Mouse (Mus musculus): ENCODE results near the gene Chmp5. TPM values are rescaled to one million over a fixed set of nuclear protein-coding genes. Genes with fewer than 3 reads are reported as not detected.

Gene Chmp5
- polyA plus RNA-seq, 1 experiment from 2014 or later: 178 TPM

DNA sequence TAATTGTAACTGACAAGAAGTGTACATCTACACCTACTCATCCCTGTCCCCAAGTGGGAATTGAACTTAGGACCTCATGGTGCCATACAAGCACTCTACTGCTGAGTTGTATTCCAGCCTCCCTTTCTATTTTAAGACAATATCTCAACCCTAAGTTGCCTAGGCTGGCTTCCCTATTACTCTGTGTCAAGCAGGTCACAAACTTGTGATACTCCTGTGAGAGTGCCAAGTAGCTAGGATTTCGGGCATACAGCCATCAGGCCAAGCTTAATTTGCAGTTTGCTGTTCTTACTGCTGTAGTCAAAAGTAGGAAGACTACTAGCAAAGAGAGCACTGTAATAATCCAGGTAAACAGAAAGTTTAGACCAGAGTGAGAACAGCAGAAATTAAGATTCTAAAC is 35.5 kb downstream of the Chmp5 start:
- Histone ChIP-seq H3K4me2 (no peak overlapping the region), H3K4me1 (replicated peaks) (no peaks in the 10 kb centered on the region), H3K27ac (no peak overlapping the region), H3K27me3 (no peaks in the 10 kb centered on the region), H3K9ac (no peak overlapping the region), H3K4me3 (no peak overlapping the region), H3K9me3 (no peaks in the 10 kb centered on the region), H3K36me3 (peaks cover 66% of the 10 kb centered on the region)
- ATAC-seq (ENCODE audit: low FRiP score): no peak
- 88% methylated on average over 1 of the region's 1 CpGs for WGBS

- no peak overlapping the region for H3K27ac ChIP-seq
- 86% methylated on average over 6 of the region's 6 CpGs for WGBS
- H3K4me2 ChIP-seq: no peak overlapping the region
- ATAC-seq (ENCODE audit: low FRiP score): no peak
- no peaks in the 10 kb centered on the region for H3K9me3 ChIP-seq
- H3K27me3 ChIP-seq: no peaks in the 10 kb centered on the region
- no peaks in the 10 kb centered on the region for H3K4me1 ChIP-seq (replicated peaks)
- H3K4me3 ChIP-seq: no peak overlapping the region
- no peak overlapping the region for H3K9ac ChIP-seq
- H3K36me3 ChIP-seq: peaks cover 92% of the 10 kb centered on the region
Observed at GRCm38 (mm10) chr4:40989633-40990032, 41.4 kb downstream of the Chmp5 start.

- Histone ChIP-seq H3K4me1 (replicated peaks) (no peaks in the 10 kb centered on the region), H3K4me3 (no peak overlapping the region), H3K4me2 (no peak overlapping the region), H3K9me3 (no peaks in the 10 kb centered on the region), H3K9ac (no peak overlapping the region), H3K36me3 (peaks cover 94% of the 10 kb centered on the region), H3K27ac (no peak overlapping the region), H3K27me3 (no peaks in the 10 kb centered on the region)
- no peak for ATAC-seq (ENCODE audit: low FRiP score)
- WGBS: 97% methylated on average over 6 of the region's 6 CpGs
Observed at GRCm38 (mm10) chr4:40996302-40996701, 48.1 kb downstream of the Chmp5 start.

DNA sequence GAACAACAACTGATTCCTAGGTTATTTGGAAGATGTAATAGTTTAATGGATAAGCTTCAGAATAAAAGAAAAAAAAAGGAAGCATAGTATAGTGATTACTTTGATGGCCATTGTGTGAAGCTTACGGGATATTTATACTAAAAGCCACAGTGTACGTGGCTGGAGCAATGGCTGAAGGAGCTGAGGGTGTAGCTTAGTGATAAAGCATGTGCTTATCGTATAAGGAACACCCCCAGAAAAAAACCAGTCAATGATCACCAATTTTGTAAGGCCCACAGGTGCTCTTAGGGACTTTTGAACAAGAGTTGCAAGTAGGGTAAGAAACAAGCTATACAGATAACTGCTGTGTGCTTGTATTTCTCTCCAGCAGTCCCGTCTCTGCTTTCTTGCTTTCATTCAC is 49.7 kb downstream of the Chmp5 start:
- Histone ChIP-seq H3K27ac (no peak overlapping the region), H3K9ac (no peak overlapping the region), H3K4me1 (replicated peaks) (no peaks in the 10 kb centered on the region), H3K4me3 (no peak overlapping the region), H3K9me3 (no peaks in the 10 kb centered on the region), H3K36me3 (peaks cover 93% of the 10 kb centered on the region), H3K4me2 (no peak overlapping the region), H3K27me3 (no peaks in the 10 kb centered on the region)
- WGBS: 95% methylated on average over 4 of the region's 4 CpGs
- no peak for ATAC-seq (ENCODE audit: low FRiP score)

GRCm38 (mm10) chr4:41000271-41000670 is 52.1 kb downstream of the Chmp5 start:
- H3K9ac ChIP-seq: no peak overlapping the region
- no peaks in the 10 kb centered on the region for H3K27me3 ChIP-seq
- no peak overlapping the region for H3K4me2 ChIP-seq
- H3K9me3 ChIP-seq: no peaks in the 10 kb centered on the region
- H3K4me3 ChIP-seq: no peak overlapping the region
- WGBS: 86% methylated on average over 1 of the region's 1 CpGs
- no peaks in the 10 kb centered on the region for H3K4me1 ChIP-seq (replicated peaks)
- peaks cover 94% of the 10 kb centered on the region for H3K36me3 ChIP-seq
- no peak for ATAC-seq (ENCODE audit: low FRiP score)
- H3K27ac ChIP-seq: no peak overlapping the region

GRCm38 (mm10) chr4:41000842-41001639 is 52.8 kb downstream of the Chmp5 start:
- Histone ChIP-seq H3K4me2 (no peak overlapping the region), H3K4me1 (replicated peaks) (no peaks in the 10 kb centered on the region), H3K9ac (no peak overlapping the region), H3K9me3 (no peaks in the 10 kb centered on the region), H3K27me3 (no peaks in the 10 kb centered on the region), H3K36me3 (peaks cover 89% of the 10 kb centered on the region), H3K4me3 (no peak overlapping the region), H3K27ac (no peak overlapping the region)
- ATAC-seq (ENCODE audit: low FRiP score): no peak
- WGBS: 94% methylated on average over 9 of the region's 9 CpGs

DNA sequence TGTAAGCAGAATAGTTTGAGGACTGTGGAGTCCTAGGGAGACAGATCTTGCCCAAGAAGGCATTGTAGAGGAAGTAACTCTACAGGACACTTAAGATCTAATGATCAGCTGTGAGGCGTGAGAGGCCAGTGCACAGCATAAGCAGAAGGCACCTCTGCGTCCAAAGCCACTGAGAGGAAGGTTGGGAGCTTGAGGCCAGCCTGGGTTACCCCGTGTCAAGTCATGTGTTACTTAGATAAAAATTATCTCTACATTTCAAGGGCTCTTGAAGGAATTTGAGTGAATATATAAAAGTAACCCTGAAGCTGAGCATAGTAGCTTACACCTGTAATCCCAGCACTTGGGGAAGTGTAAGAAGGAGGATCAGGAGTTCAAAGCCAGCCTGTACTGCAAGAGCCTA is 65.1 kb downstream of the Chmp5 start:
- no peak for ATAC-seq (ENCODE audit: low FRiP score)

More for the DNA sequence above, 65.1 kb downstream of the Chmp5 start:
- no peak overlapping the region for H3K27ac ChIP-seq
- no peaks in the 10 kb centered on the region for H3K4me1 ChIP-seq (replicated peaks)
- no peak overlapping the region for H3K4me2 ChIP-seq
- no peak overlapping the region for H3K4me3 ChIP-seq
- WGBS: 97% methylated on average over 3 of the region's 3 CpGs
- H3K9ac ChIP-seq: no peak overlapping the region
- no peaks in the 10 kb centered on the region for H3K27me3 ChIP-seq
- H3K9me3 ChIP-seq: no peaks in the 10 kb centered on the region
- H3K36me3 ChIP-seq: peaks cover 92% of the 10 kb centered on the region

Small RNA genes lying within 50 kb of the gene (microRNA-seq; reads per million reads assigned to microRNA genes)
- gene Mir3094: 2.6 reads per million, percentile 3 among the genes with 10 or more reads in this experiment

Other genes starting within 250 kb of the Chmp5 start
- 54.1 and 54.5 TPM in 2 replicates for gene Aptx, start 245.2 kb upstream of the Chmp5 start, polyA plus RNA-seq (2015; fragmentation: Nextera tagmentation; extraction: Ambion mirVana)
- gene Dnaja1, start 226.3 kb upstream of the Chmp5 start, polyA plus RNA-seq (2015; fragmentation: Nextera tagmentation; extraction: Ambion mirVana): 792 and 817 TPM in 2 replicates
- 130 and 131 TPM in 2 replicates for gene Smu1, start 190.5 kb upstream of the Chmp5 start, polyA plus RNA-seq (2015; fragmentation: Nextera tagmentation; extraction: Ambion mirVana)
- gene B4galt1, start 94.4 kb upstream of the Chmp5 start, polyA plus RNA-seq (2015; fragmentation: Nextera tagmentation; extraction: Ambion mirVana): 9.0 and 9.6 TPM in 2 replicates
- gene Spink4, start 28.4 kb upstream of the Chmp5 start, polyA plus RNA-seq (2015; fragmentation: Nextera tagmentation; extraction: Ambion mirVana): not detected in 2 replicates
- 201 and 205 TPM in 2 replicates for gene Bag1, start 113 bp upstream of the Chmp5 start, polyA plus RNA-seq (2015; fragmentation: Nextera tagmentation; extraction: Ambion mirVana)
- gene Nfx1, start 22.5 kb downstream of the Chmp5 start, polyA plus RNA-seq (2015; fragmentation: Nextera tagmentation; extraction: Ambion mirVana): 107 and 110 TPM in 2 replicates
- not detected in 2 replicates for gene Aqp7, start 99.7 kb downstream of the Chmp5 start, polyA plus RNA-seq (2015; fragmentation: Nextera tagmentation; extraction: Ambion mirVana)
- gene Aqp3, start 149.8 kb downstream of the Chmp5 start, polyA plus RNA-seq (2015; fragmentation: Nextera tagmentation; extraction: Ambion mirVana): 0.18 TPM in 1 of 2 replicates, not detected in the other
- gene Nol6, start 176.0 kb downstream of the Chmp5 start, polyA plus RNA-seq (2015; fragmentation: Nextera tagmentation; extraction: Ambion mirVana): 31.0 and 32.5 TPM in 2 replicates
- 71.3 and 79.8 TPM in 2 replicates for gene Ube2r2, start 187.3 kb downstream of the Chmp5 start, polyA plus RNA-seq (2015; fragmentation: Nextera tagmentation; extraction: Ambion mirVana)

Measured in hindbrain, embryonic 13.5 days (tissue).